Mouse (Mus musculus): ENCODE results near the gene Lrrc52.

DNA sequence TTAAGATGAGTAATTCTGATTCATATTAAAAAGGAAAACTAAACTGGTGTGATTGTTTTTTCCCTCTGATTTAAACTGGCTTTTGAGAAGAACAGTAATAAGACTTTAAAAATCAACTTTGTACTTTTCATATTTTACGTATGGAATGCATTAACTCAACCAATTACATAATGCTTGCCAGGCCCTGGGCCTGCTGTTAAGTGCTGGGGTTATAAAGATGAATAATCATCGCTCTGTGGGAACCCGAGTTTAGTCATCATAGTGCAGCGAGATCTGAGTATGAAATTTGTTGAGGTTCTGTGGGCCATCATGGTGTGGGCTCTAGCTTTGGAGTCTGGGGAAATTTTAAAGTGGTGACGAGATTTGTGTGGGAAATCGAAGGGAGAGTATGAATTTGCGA is 39.9 kb downstream of the Lrrc52 start:
- TF ChIP-seq POLR2A (IDR thresholded peaks at IDR 0.05; ENCODE audit: insufficient read depth, low read depth, low read length) (no peak), CTCF (IDR thresholded peaks at IDR 0.05) (no peak), EP300 (IDR thresholded peaks at IDR 0.05; ENCODE audit: insufficient read depth, low read depth, low read length) (no peak)
